Mouse (Mus musculus) megakaryocyte, embryonic 14.5 days (primary cell): ENCODE results near the gene Cdyl2.

Experiments used
- FLI1 ChIP-seq: IDR thresholded peaks from 2 replicates; pipeline ENCODE4 v1.6.1; 2012; ENCODE audit warnings: low read length, inconsistent platforms, mixed read lengths
- GATA1 ChIP-seq: IDR thresholded peaks from 3 replicates; pipeline ENCODE4 v1.6.1; 2012; ENCODE audit warnings: mixed read lengths, low read length, inconsistent platforms, borderline replicate concordance

DNA sequence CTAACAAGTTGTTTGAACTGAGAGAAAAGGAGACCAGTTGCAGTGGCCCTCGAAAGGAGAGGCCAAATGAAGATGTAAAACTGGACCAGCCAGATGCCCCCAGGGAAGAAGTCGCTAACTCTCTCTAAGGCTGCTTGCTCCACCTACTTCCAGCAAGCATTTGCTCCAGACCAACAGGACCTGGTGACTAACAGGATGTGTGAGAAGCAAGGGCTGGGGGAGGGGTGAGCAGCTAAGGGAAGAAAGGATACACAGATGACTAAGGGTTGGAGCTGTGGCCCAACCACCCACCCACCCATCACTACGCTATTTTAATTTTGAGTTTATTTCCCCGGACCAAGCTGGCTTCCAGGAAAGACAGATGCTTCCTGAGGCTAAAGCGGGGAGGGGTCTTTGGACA, 2.5 kb upstream of the Cdyl2 start:
- TF ChIP-seq GATA1 (no peak), FLI1 (no peak)
